Comparison of ENCODE assay signal across 13 mouse cellular contexts in the genomic region with DNA sequence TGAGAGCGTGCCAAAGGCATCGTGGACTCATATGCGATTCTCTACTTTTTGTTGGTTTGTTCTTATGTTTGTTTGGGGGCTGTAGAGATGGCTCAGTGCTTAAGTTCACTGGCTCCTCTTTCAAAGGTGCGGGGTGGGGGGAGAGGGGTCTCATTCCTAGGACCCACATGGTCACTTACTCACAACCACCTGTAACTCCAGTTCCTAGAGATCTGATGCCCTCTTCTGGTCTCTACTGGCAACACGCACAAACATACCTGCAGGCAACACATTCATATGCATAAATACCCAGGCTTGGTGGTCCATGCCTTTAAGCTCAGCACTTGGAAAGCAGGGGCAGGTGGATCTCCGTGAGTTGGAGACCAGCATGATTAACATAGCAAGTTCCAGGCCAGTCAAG.
DNase-seq lines count a peak whose midpoint lies in the region; ATAC-seq and TF ChIP-seq lines count a peak whose summit lies in the region.
"Had no signal": no experiment of that assay in that cellular context is flagged by ENCODE, and none has a peak within 500 bp of the region (broad histone marks: within the 10 kb centered on the region; RNA-seq: fewer than 3 reads in every experiment).

No protein-coding gene starts in this region.

- no peak overlapping the region for H3K4me3 ChIP-seq in heart, embryonic 11.5 days (ENCODE audit: low read depth, low read length)
- H3K4me3 ChIP-seq in liver, embryonic 14.5 days (ENCODE audit: insufficient read depth in 1 of 2, low read depth in 2 of 2, low read length in 2 of 2), result no peak overlapping the region
- no peak overlapping the region for H3K4me3 ChIP-seq in liver, embryonic 11.5 days (ENCODE audit: low read depth, low read length)
- H3K4me3 ChIP-seq: heart, embryonic 13.5 days; hindbrain, embryonic 13.5 days; midbrain, embryonic 15.5 days; neural tube, embryonic 13.5 days had no signal

- 80% methylated on average over 6 of the region's 6 CpGs for WGBS in heart, embryonic 11.5 days (ENCODE audit: insufficient replicate concordance)
- 72% methylated on average over 6 of the region's 6 CpGs for WGBS in liver, embryonic 14.5 days (ENCODE audit: insufficient replicate concordance)
- WGBS in liver, embryonic 11.5 days, result 75% methylated on average over 6 of the region's 6 CpGs

- H3K9ac ChIP-seq in heart, embryonic 11.5 days (ENCODE audit: low read depth, low read length), result no peak overlapping the region
- no peak overlapping the region for H3K9ac ChIP-seq in liver, embryonic 14.5 days (replicated peaks)
- no peak overlapping the region for H3K9ac ChIP-seq in liver, embryonic 11.5 days (ENCODE audit: low read depth, low read length)
- H3K9ac ChIP-seq: heart, embryonic 13.5 days; hindbrain, embryonic 13.5 days; midbrain, embryonic 15.5 days; neural tube, embryonic 13.5 days had no signal

- no peak for ATAC-seq in heart, embryonic 11.5 days (replicated peaks; ENCODE audit: insufficient number of reproducible peaks, low FRiP score, low TSS enrichment)
- ATAC-seq in liver, embryonic 14.5 days (ENCODE audit: insufficient read depth), result no peak
- ATAC-seq in liver, embryonic 11.5 days (replicated peaks; ENCODE audit: low FRiP score), result no peak
- ATAC-seq: midbrain, embryonic 15.5 days had no signal

- no peaks in the 10 kb centered on the region for H3K4me1 ChIP-seq in heart, embryonic 11.5 days (ENCODE audit: control insufficient read depth, insufficient read depth, low read length)
- no peaks in the 10 kb centered on the region for H3K4me1 ChIP-seq in liver, embryonic 14.5 days (replicated peaks; ENCODE audit: control insufficient read depth in 2 of 2, insufficient read depth in 2 of 2, low read length in 1 of 2)
- H3K4me1 ChIP-seq in liver, embryonic 11.5 days (replicated peaks; ENCODE audit: control insufficient read depth, insufficient read depth, low read length), result no peaks in the 10 kb centered on the region
- H3K4me1 ChIP-seq: heart, embryonic 13.5 days; hindbrain, embryonic 13.5 days; midbrain, embryonic 15.5 days; neural tube, embryonic 13.5 days had no signal

- no peak overlapping the region for H3K27ac ChIP-seq in heart, embryonic 11.5 days (ENCODE audit: low read depth, low read length)
- H3K27ac ChIP-seq in liver, embryonic 14.5 days, result no peak overlapping the region
- no peak overlapping the region for H3K27ac ChIP-seq in liver, embryonic 11.5 days (ENCODE audit: low read depth, low read length)
- H3K27ac ChIP-seq: heart, embryonic 13.5 days; hindbrain, embryonic 13.5 days; midbrain, embryonic 15.5 days; neural tube, embryonic 13.5 days had no signal

- no peaks in the 10 kb centered on the region for H3K27me3 ChIP-seq in heart, embryonic 11.5 days (ENCODE audit: control insufficient read depth, insufficient read depth, low read length)
- H3K27me3 ChIP-seq in liver, embryonic 14.5 days (ENCODE audit: control insufficient read depth, insufficient read depth, low read length), result no peaks in the 10 kb centered on the region
- H3K27me3 ChIP-seq in liver, embryonic 11.5 days (replicated peaks; ENCODE audit: control insufficient read depth, insufficient read depth, low read length), result no peaks in the 10 kb centered on the region
- H3K27me3 ChIP-seq: heart, embryonic 13.5 days; midbrain, embryonic 15.5 days had no signal

- TF ChIP-seq EP300 in liver, embryonic 14.5 days (IDR thresholded peaks at IDR 0.05; ENCODE audit: low read depth), result no peak

- DNase-seq in heart, adult 11 months, result peak; percentile 58
- DNase-seq in liver, embryonic 14.5 days (ENCODE audit: low read depth in 3 of 3, low spot score in 3 of 3), result no peak
- DNase-seq in liver, embryonic 11.5 days (ENCODE audit: low spot score), result no peak
- DNase-seq in A20 (ENCODE audit: low read depth, low spot score), result peak; percentile 36
- peak; percentile 2 for DNase-seq in brain, adult 2 months (ENCODE audit: low read depth, low spot score)
- no peak for DNase-seq in right cerebral cortex, postnatal 36 days (ENCODE audit: low spot score in 2 of 2)
- DNase-seq: cerebellum, adult 18-20 months; retina, postnatal 1 day had no signal

- peak; percentile 29; the same call in 1 of the 2 replicates for TF ChIP-seq CTCF in liver, embryonic 14.5 days (IDR thresholded peaks at IDR 0.05; ENCODE audit: low read depth)

- no peaks in the 10 kb centered on the region for H3K36me3 ChIP-seq in heart, embryonic 11.5 days (ENCODE audit: control insufficient read depth, insufficient read depth, low read length)
- H3K36me3 ChIP-seq in liver, embryonic 14.5 days (replicated peaks; ENCODE audit: control insufficient read depth, insufficient read depth, low read depth), result no peaks in the 10 kb centered on the region
- H3K36me3 ChIP-seq in liver, embryonic 11.5 days (ENCODE audit: control insufficient read depth, insufficient read depth, low read length), result no peaks in the 10 kb centered on the region
- H3K36me3 ChIP-seq: heart, embryonic 13.5 days; hindbrain, embryonic 13.5 days; midbrain, embryonic 15.5 days; neural tube, embryonic 13.5 days had no signal

- no peak overlapping the region for H3K4me2 ChIP-seq in heart, embryonic 11.5 days
- H3K4me2 ChIP-seq in liver, embryonic 14.5 days (ENCODE audit: low read depth), result no peak overlapping the region
- no peak overlapping the region for H3K4me2 ChIP-seq in liver, embryonic 11.5 days
- H3K4me2 ChIP-seq: heart, embryonic 13.5 days; hindbrain, embryonic 13.5 days; midbrain, embryonic 15.5 days; neural tube, embryonic 13.5 days had no signal

- peaks cover under 1% of the 10 kb centered on the region; the same call in 1 of the 2 replicates for H3K9me3 ChIP-seq in heart, embryonic 11.5 days (replicated peaks; ENCODE audit: control insufficient read depth, low read length)
- H3K9me3 ChIP-seq in liver, embryonic 14.5 days (ENCODE audit: control insufficient read depth, low read length), result no peaks in the 10 kb centered on the region
- H3K9me3 ChIP-seq in liver, embryonic 11.5 days (ENCODE audit: control insufficient read depth, low read length), result no peaks in the 10 kb centered on the region

Comparison
In these comparisons a context has a peak if more than half of its experiments do, and no peak if none do; other contexts are left out.
1. DNase-seq: peak in heart, adult 11 months (single experiment), A20 (single experiment) and brain, adult 2 months (single experiment); none in liver, embryonic 14.5 days (0 of 3), liver, embryonic 11.5 days (single experiment) and right cerebral cortex, postnatal 36 days (0 of 2).